Mouse (Mus musculus) limb, embryonic 14.5 days (tissue): ENCODE data around the gene Brcc3. TPM values are rescaled to one million over a fixed set of nuclear protein-coding genes. Genes with fewer than 3 reads are reported as not detected.

Source experiments
- ATAC-seq: fragments of 200-750 bp; cut with Nextera tagmentation; 2 replicates; pipeline ENCODE4 v1.8.0; 2017; ENCODE audit warnings: low read depth, moderate number of reproducible peaks, moderate TSS enrichment; ENCODE audit not compliant: low FRiP score
- DNase-seq: peaks from one replicate; pipeline ENCODE4 v3.0.0-alpha.2; 2015; ENCODE audit warnings: low spot score
- H3K27ac ChIP-seq: fragments of 300-500 bp; sonication (generic); replicated peaks from 2 replicates; pipeline ENCODE4 v1.5.1; 2014; ENCODE audit warnings: low read depth, mild to moderate bottlenecking, low read length, moderate library complexity, mixed read lengths
- H3K27me3 ChIP-seq: fragments of 300-500 bp; sonication (generic); 2 replicates; pipeline ENCODE4 v1.6.1; 2014; ENCODE audit warnings: low read length, mixed read lengths; ENCODE audit not compliant: control insufficient read depth, insufficient read depth
- H3K36me3 ChIP-seq: fragments of 300-500 bp; sonication (generic); 2 replicates; pipeline ENCODE4 v1.6.1; 2014; ENCODE audit warnings: mild to moderate bottlenecking, low read length, moderate library complexity, mixed read lengths; ENCODE audit not compliant: control insufficient read depth, insufficient read depth
- H3K4me1 ChIP-seq: fragments of 300-500 bp; sonication (generic); 2 replicates; pipeline ENCODE4 v1.6.1; 2014; ENCODE audit warnings: antibody characterized with exemption, low read length, mixed read lengths; ENCODE audit not compliant: control insufficient read depth, insufficient read depth
- H3K4me2 ChIP-seq: fragments of 300-500 bp; sonication (generic); replicated peaks from 2 replicates; pipeline ENCODE4 v1.6.1; 2014; ENCODE audit warnings: low read depth, mild to moderate bottlenecking, low read length, moderate library complexity; ENCODE audit not compliant: severe bottlenecking
- H3K4me3 ChIP-seq: fragments of 300-500 bp; sonication (generic); replicated peaks from 2 replicates; pipeline ENCODE4 v1.5.1; 2014; ENCODE audit warnings: low read length
- H3K9ac ChIP-seq: fragments of 300-500 bp; sonication (generic); 2 replicates; pipeline ENCODE4 v1.6.1; 2014; ENCODE audit warnings: mild to moderate bottlenecking, low read depth, low read length, moderate library complexity; ENCODE audit not compliant: severe bottlenecking
- H3K9me3 ChIP-seq: fragments of 300-500 bp; sonication (generic); 2 replicates; pipeline ENCODE4 v1.6.1; 2016; ENCODE audit warnings: low read length; ENCODE audit not compliant: control insufficient read depth
- POLR2A ChIP-seq: fragments of 200-500 bp; IDR thresholded peaks from 2 replicates; pipeline ENCODE4 v1.8.0; 2012; ENCODE audit warnings: inconsistent platforms, mild to moderate bottlenecking, moderate library complexity, borderline replicate concordance; ENCODE audit not compliant: insufficient read depth, insufficient read length; ENCODE audit errors: extremely low read depth
- WGBS: fragments of 180-500 bp; shearing (Covaris S2); extraction: QIAGEN DNeasy Blood & Tissue Kit; methylation state at CpG from one replicate; pipeline ENCODE4 v1.1.7; 2014; 5-methylcytosine and 5-hydroxymethylcytosine counted together
- polyA plus RNA-seq, 2 experiments: library from polyadenylated mRNA; depleted of rRNA in 1 of 2; stranded (reverse) in 1 of 2; unstranded in 1 of 2; fragments of >200 nt; fragmentation: Nextera tagmentation in 1 of 2; extraction: Ambion mirVana in 1 of 2; gene quantifications; 2 replicates each; pipeline versions ENCODE4 v1.2.1 to v1.2.3; 2012 to 2014

Gene Brcc3
- polyA plus RNA-seq (2012; rRNA removed) (19.5 and 25.3 TPM in 2 replicates), polyA plus RNA-seq (2014; fragmentation: Nextera tagmentation; extraction: Ambion mirVana) (50.7 and 55.8 TPM in 2 replicates)

DNA sequence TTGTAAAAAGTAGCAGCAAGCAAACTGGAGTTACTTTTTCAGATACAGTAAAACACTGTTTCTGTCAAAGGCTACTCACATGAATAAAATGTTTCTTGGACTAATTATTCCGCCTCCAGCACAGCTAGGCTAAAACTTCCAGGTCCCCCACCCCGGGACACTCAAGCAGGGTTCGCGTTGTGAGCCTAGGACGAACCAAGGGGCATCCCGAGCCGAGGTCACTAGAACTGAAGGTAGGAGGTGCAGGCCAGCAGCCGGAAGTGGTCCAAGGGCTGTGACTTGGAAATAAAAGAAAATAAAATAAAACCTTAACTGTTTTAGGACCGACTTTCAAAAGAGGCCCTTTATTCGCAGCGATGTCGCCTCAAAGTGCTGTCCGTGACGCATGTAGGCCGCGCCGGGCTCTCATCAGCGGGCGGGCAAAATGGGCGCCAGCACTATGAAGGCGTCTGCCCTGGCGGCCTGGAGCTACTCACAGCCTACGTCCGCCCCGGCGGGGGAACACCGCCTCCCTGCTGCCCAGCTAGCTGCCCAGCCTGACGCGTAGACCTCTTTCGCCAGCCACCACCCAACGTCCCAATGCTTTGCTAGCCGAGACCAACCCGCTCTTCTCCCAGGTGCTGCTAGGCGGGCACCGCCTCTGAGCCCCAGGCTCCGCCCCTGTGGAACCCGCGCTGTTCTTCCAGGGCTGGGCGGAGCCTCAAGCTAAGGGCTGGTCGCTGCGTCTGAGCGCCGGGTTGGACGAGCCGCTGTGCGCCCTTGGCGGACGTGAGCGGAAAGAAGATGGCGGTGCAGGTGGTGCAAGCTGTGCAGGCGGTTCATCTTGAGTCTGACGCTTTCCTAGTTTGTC, at the start of gene Brcc3, which contains the start of the genes Cmc4 and Mtcp1:
Gene Brcc3 (plus strand): TSS at position 693 of the 850 bp plus-strand sequence.
Gene Cmc4 (minus strand): TSS at position 649 of the 850 bp plus-strand sequence.
Gene Mtcp1 (minus strand): TSS at position 653 of the 850 bp plus-strand sequence.
- H3K9me3 ChIP-seq = no peaks in the 10 kb centered on the region
- DNase-seq (peak; percentile 87), ATAC-seq (peak; percentile 100)
- no peaks in the 10 kb centered on the region for H3K36me3 ChIP-seq
- H3K4me3 ChIP-seq = peak within 1 kb of the TSS; percentile 47
- peak within 1 kb of the TSS; percentile 86 for H3K27ac ChIP-seq
- H3K4me1 ChIP-seq = no peaks in the 10 kb centered on the region
- no peaks in the 10 kb centered on the region for H3K27me3 ChIP-seq
- peak; percentile 84; the same call in 1 of the 2 replicates for TF ChIP-seq POLR2A
- peak within 1 kb of the TSS; percentile 59 for H3K9ac ChIP-seq
- peak within 1 kb of the TSS; percentile 42 for H3K4me2 ChIP-seq
- 24% methylated on average over 33 of the region's 52 CpGs for WGBS

DNA sequence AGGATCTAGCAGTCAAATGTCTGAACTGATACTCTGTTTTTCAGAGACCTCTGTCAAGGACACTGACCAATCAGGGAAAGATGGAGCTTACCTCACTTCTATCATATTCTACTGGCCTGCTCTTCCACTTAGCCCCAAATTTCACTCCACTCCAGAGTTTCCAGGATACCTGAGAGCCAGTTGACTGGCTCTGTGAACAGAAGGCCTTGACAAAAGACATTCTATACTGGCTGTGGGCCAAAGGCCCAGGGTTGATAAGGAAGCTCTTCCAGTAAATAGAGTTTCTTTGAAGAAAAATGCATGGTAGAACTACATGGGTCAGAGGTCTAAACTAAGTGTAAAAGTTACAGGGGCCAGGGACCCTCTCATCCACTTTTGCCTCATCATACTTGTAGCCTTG, 46.2 kb upstream of the Brcc3 start:
- TF ChIP-seq POLR2A = no peak
- H3K36me3 ChIP-seq = no peaks in the 10 kb centered on the region
- H3K4me1 ChIP-seq = no peaks in the 10 kb centered on the region
- no peaks in the 10 kb centered on the region for H3K9me3 ChIP-seq
- H3K4me2 ChIP-seq = no peak overlapping the region
- DNase-seq (no peak), ATAC-seq (no peak)
- H3K4me3 ChIP-seq = no peak overlapping the region
- H3K27me3 ChIP-seq = no peaks in the 10 kb centered on the region
- no peak overlapping the region for H3K9ac ChIP-seq
- H3K27ac ChIP-seq = no peak overlapping the region

- H3K4me1 ChIP-seq = no peaks in the 10 kb centered on the region
- no peaks in the 10 kb centered on the region for H3K36me3 ChIP-seq
- peak; percentile 46 for DNase-seq
- no peak overlapping the region for H3K27ac ChIP-seq
- H3K9ac ChIP-seq = no peak overlapping the region
- ATAC-seq = no peak
- no peaks in the 10 kb centered on the region for H3K9me3 ChIP-seq
- no peak overlapping the region for H3K4me3 ChIP-seq
- H3K4me2 ChIP-seq = no peak overlapping the region
- H3K27me3 ChIP-seq = no peaks in the 10 kb centered on the region
- no peak for TF ChIP-seq POLR2A
- 73% methylated on average over 2 of the region's 2 CpGs for WGBS
Observed at GRCm38 (mm10) chrX:75372666-75373425, 43.6 kb upstream of the Brcc3 start.

GRCm38 (mm10) chrX:75376815-75377214, 39.6 kb upstream of the Brcc3 start:
- Histone ChIP-seq H3K4me3 (no peak overlapping the region), H3K9ac (no peak overlapping the region), H3K36me3 (no peaks in the 10 kb centered on the region), H3K27me3 (no peaks in the 10 kb centered on the region), H3K4me2 (no peak overlapping the region), H3K27ac (no peak overlapping the region), H3K4me1 (no peaks in the 10 kb centered on the region), H3K9me3 (no peaks in the 10 kb centered on the region)
- DNase-seq = no peak
- TF ChIP-seq POLR2A = no peak
- no peak for ATAC-seq

DNA sequence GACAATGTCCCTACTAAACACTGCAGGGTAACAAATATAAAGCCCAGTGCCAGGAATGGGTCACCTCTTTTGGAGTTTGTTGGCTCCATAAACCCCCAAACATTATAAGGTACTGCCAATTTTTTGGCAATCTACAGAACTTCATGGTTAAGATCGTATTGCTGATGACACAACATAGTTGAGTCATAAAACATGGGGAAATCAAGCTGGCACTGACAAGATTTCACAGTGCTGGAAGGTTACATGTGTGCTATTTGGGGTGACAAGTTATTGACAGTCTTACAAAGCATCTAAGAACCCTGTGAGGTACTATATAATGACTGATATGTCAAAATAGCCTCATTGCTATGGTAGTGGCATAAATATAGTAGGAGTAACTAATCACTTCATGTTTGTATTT, 35.3 kb upstream of the Brcc3 start:
- H3K27ac ChIP-seq = no peak overlapping the region
- no peak overlapping the region for H3K4me2 ChIP-seq
- 73% methylated on average over 1 of the region's 1 CpGs for WGBS
- no peaks in the 10 kb centered on the region for H3K4me1 ChIP-seq
- DNase-seq = no peak
- no peaks in the 10 kb centered on the region for H3K9me3 ChIP-seq
- no peak overlapping the region for H3K4me3 ChIP-seq
- no peaks in the 10 kb centered on the region for H3K36me3 ChIP-seq
- H3K9ac ChIP-seq = no peak overlapping the region
- TF ChIP-seq POLR2A = no peak
- no peaks in the 10 kb centered on the region for H3K27me3 ChIP-seq
- no peak for ATAC-seq
